Mouse (Mus musculus) urinary bladder, postnatal 4 days (tissue): ENCODE measurements around the gene Sec24c.
A peak's percentile ranks its signal among the peaks of the same experiment; 100 is the strongest.

Experiments used
- DNase-seq, 2 experiments: peaks; one replicate each; pipeline ENCODE4 v3.0.0; 2021 to 2022; ENCODE audit warnings: low spot score in 2 of 2

Gene Sec24c

DNA sequence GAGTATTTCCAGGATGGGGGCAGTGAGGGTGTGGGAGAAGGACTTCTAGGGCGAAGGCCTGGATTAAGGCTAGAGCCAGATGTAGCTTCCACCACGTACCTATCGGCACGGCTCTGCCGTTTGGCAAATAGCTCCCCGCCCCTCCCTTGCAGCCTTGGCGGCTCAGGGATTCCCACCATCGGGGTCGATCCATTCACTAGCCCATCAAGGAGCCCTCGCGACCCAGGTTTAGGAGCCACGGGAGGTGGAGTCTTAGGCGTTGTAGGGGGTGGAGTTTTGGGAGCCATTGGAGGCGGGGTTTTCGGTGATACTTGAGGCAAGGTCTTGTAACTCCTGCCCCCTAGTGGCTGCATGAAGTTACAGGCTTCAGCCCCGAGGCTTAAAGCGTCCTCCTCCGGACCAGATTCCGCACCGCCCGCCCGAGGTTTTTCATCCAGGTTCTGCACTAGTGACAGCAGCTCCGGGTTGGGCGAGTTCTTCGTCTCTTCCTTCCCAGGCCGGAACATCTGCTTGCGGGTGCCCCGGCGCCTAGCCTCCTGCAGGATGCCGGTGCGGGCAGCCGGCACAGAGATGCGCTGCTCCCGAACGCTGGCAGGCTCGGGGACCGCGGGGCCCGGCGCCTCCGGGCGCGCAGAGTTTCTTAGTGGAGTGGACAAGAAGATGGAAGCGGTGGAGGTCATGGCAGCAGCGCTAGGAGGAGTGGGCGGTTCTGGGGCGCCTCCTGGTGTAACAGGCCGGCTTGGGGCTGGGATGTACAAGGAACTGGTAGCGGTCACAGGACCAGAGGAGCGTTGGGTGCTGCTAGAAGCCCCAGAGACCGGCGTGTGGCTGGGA is 13.1 kb upstream of the Sec24c start:
- peak; percentile 89 to 93 for DNase-seq

- no peak for DNase-seq
Measured at GRCm38 (mm10) chr14:20661661-20662331, 12.3 kb upstream of the Sec24c start.

DNA sequence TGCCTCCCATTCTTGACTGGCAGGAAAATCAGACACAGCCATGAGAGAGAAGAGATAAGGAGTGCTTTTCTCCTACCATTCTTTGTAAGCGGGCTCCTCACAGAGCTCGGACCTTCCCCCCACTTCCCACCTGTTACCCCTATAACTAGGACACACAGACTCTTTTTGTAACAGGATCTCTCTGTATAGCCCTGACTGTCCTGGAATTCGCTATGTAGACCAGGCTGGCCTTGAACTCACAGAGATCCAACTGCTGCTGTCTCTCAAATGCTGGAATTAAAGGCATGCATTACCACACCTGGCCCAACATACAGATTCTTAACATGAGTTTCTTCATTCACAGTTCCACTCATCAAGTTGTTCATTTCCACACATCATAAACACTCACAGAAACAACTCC is 11.4 kb upstream of the Sec24c start:
- DNase-seq = no peak

DNA sequence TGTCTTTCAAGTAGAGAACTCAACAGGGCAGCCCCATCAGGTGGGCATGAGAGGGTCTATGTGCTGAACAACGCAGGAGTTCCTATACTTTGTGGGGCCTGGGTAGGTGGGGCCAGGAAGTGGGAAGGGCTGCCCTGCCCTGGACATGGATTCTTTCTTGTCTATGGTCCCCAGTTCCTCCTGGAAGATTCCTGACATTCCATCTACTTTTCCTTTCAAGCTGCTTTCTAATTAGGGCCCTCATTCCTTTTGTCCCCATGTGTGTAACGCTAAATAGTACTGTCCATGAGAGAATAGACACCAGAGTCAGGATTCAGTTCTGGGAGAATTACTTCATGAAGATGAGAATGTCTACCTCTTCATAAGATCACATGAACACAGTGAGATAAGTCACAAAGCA is 10.5 kb upstream of the Sec24c start:
- no peak for DNase-seq

DNA sequence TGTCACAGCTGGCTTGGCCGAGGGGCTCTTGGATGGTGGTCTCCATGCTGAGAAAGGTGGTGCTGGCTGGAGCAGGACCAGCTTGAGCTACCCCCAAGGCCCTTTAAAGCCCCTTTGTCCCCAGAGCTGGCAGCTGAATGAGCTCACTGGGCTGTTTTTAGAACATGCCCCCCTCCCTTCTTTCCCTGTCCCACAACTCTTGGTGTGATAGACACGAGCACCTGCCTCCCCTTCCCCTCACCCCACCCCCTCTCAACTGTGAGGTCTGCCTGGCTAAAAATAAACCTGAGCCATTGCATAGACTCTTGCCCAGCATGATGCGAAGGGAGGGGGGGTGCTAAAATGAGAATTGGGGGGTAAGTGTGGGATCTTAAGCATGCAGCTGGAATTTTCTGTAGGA is 9.7 kb upstream of the Sec24c start:
- DNase-seq = no peak

DNA sequence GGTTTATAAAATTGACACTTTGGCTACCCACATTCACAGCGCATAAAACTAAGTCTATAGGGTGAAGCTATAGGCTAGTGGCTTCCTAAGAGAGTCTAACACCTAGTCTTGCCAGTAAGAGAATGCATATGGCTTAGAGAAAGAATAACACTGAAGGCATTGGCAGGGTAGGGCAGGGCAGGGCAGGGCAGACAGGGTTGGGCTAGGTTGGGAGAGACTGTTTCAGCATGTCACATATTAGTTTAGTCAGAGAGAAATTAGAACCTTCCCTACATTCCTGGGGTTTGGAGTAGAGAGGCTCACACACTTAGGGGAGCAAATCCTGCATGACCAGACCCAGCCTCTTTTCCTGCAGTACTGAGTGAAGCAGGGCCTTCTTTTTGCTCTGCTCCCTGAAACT is 6.6 kb upstream of the Sec24c start:
- no peak for DNase-seq

DNA sequence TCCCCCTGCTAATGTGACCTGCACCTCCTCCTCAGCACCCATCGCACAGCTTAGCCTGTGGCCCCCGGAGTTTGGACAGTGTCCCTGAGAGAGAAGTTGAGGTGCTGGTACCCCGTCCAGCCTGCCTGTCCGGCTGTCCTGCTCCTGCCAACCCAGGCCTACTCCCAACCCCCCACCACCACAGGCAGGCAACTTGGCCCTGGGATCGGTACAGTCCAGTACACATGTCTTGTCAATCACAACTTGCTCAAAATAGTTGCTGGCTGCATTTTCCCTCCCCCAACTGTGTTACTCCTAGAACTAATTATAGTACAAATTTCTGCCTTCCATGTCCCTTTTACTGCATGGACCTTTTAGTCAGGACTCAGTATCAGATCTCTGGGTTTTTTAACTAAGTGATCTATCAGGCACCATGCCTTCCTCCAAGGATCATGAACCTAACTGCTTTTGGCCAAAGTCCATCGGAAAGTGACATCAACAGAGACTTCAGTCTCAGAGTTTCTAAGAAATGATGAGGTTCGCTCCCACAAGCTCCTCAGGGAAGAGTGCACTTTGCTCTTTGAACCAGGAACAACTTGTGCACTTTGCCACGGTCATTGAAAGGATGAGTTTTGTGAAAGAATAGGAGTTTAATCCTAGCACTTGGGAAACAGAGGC is 5.8 kb upstream of the Sec24c start, which contains the start of gene Synpo2l:
Synpo2l (minus strand) TSS at position 201 of the 657 bp plus-strand sequence.
- no peak for DNase-seq

GRCm38 (mm10) chr14:20672990-20673389 is 1.1 kb upstream of the Sec24c start:
- DNase-seq = no peak

DNA sequence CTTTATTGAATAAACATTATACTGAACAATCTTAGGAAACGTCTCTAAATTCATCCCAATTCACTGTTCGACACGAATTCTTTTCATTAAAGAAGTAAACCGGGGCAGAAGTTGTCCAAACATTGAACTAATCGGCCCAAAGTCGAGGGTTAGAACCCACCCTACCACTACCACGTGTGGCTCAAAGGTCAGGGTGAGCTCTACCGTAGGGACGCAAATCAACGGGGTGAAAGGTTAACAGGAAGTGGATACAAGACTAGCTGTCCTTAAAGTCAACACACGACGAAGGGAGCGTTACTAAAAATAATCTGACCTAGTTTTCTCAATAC is 409 bp upstream of the Sec24c start:
- DNase-seq = no peak

DNA sequence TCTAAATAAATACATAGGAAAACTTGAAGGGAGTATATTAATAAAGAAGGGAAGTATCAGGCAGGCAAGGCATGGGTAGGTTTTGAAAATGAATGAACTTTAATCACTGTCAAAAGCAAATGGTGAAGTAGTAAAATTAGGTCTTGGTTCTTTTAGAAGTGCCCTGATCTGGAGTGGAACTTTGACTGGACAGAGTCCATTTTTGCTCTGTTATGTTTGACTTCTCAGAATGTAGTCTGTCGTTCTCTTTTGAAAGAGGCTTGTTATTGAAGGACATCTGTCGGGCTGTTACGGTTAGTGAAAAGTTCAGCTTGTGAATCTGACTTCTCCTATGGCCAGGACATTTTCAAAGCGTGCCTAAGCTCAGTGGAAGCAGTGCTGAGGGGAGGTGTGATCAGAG is 3.8 kb downstream of the Sec24c start:
- no peak for DNase-seq

DNA sequence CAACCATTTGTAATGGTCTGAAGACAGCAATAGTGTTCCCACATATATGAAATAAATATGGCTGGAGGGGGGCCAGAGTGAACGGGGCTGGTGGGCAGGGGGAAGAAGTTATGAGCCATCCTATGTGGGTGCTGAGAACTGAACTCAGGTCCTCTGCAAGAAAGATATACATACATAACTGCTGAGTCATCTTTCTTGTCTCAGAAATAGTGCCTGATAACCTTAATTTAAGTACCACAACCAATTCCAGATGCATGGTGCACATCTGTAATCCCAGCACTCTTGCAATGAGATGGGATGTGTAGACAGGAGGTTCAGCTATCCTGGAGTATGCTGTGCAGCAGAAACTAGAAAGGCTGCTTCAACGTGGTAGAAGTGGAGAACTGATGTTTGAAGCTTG is 7.6 kb downstream of the Sec24c start:
- DNase-seq = no peak

DNA sequence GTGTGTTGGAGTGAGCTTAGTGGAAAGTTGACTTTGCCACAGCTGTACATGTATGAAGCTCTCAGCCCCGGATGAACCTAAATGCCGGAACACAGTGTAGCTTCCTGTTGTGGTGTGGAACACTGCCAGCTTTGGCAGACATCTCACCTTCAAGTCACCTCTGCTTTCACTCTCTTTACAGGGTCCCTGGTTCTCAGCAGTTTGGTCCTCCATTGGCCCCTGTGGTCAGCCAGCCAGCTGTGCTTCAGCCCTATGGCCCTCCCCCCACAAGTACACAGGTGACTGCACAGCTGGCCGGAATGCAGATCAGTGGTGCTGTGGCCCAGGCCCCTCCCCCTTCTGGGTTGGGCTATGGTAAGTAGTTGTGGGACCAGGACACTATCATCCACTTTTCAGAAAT is 8.4 kb downstream of the Sec24c start:
- no peak for DNase-seq

- no peak for DNase-seq
Measured at GRCm38 (mm10) chr14:20686576-20686975, 12.5 kb downstream of the Sec24c start.

- DNase-seq = no peak
Measured at GRCm38 (mm10) chr14:20689009-20689408, 14.9 kb downstream of the Sec24c start.

- no peak for DNase-seq
Measured at GRCm38 (mm10) chr14:20691772-20692171, 17.7 kb downstream of the Sec24c start.

DNA sequence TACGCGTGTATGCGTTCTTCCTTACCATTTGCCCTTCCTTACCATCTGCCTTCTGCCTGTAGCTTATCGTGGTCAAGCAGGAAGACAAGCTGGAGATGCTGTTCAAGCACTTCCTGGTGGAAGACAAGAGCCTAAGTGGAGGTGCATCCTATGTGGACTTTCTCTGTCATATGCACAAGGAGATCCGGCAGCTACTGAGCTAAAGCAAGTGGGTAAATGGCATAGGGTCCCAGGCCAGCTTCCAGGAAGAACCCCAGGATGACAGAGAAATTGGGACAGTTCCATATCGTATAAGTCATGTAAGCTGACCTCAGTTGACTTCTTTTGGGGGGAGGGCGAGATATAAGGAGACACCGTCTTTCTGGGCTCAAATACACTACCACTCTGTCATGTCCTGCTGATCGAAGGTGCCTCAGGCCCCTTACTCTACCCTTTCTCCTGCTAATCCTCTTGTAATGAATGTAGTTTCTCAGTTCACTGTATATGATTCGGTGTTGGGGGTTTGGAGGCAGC is 19.5 kb downstream of the Sec24c start:
- no peak for DNase-seq

DNA sequence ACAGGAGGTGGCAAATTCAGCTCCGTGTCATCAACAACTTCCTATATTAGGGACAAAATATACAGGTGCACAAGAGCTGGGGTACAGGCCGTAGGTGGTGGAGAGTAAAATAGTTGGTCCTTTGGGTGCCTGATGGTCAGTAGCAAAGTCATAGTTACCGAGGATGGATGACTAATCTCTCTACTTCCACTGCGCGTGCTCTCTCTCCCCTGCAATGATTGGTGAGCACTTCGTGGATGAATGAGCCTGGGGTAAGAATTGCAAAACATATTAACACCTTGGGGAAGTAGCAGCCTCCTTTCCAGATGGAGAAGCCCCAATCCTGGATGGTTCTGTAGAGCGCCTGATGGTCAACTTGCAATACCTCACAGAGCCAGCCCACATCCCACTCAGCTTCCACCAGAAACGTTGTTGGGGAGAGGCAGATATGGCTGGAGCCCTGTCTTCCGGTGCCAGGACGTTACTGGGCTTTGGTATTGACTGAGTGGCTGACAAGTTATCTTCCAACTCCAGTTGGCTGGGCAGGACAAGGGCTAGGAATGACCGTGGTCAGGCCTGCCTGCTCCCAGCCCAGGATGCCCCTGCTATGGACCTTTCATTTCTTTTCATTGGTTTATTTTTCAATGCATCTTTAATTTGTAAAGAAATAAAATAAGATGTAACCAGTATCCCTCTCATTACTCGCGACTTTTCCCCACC is 20.2 kb downstream of the Sec24c start:
- no peak for DNase-seq

- DNase-seq = peak; percentile 87 to 88
Measured at GRCm38 (mm10) chr14:20694884-20695760, 21.0 kb downstream of the Sec24c start, which contains the start of gene Fut11. Gene Fut11 (plus strand): TSS chr14:20694968.

DNA sequence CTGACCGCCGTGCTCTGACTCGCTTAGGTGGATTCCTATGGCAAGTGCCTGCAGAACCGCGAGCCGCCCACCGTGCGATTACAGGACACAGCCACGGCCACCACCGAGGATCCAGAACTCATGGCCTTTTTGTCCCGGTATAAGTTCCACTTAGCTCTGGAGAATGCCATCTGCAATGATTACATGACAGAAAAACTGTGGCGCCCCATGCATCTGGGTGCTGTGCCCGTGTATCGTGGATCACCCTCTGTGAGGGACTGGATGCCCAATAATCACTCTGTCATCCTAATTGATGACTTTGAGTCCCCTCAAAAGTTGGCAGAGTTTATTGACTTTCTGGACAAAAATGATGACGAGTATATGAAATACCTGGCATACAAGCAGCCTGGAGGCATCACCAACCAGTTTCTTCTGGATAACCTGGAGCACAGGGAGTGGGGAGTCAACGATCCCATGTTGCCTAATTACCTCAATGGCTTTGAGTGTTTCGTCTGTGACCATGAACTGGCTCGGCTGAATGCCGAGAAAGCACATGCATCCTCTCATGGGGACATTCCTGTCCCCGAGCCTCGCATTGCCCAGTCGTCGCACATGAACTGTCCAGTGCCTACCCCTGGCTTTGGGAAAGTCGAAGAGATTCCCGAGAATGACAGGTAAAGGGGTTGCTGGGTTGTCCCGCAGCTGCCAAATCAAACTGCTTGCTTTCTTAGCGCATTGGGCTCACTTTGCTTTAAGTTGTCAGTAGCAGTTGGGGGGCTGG is 21.8 kb downstream of the Sec24c start:
- no peak for DNase-seq

- DNase-seq = no peak
Measured at GRCm38 (mm10) chr14:20696986-20697385, 22.9 kb downstream of the Sec24c start.
